Mouse (Mus musculus) kidney, adult 9 months (tissue): Measurements from ENCODE around the gene Arid5b.
A peak's percentile ranks its signal among the peaks of the same experiment; 100 is the strongest.

Experiments
- DNase-seq: peaks from one replicate; pipeline ENCODE4 v3.0.0; 2022

The Arid5b gene

DNA sequence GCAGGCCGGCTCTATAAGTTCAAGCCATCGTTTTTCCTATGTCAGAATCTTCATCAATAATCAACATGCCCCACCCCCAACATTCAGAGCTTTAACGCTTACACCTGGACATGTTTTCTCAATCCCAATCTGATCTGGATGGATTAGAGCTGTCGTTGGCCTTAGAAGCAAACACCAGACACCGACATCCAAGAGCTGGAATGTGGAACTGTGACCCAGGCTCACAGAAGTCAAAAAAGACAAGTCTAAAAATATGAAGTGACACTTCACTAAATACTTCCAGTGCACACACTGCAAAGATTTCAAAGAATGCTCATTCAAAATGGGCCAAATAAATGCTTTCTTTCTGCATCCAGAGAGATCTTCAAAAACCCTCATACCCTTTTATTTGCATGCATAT, 144.5 kb downstream of the Arid5b start:
- DNase-seq: no peak

DNA sequence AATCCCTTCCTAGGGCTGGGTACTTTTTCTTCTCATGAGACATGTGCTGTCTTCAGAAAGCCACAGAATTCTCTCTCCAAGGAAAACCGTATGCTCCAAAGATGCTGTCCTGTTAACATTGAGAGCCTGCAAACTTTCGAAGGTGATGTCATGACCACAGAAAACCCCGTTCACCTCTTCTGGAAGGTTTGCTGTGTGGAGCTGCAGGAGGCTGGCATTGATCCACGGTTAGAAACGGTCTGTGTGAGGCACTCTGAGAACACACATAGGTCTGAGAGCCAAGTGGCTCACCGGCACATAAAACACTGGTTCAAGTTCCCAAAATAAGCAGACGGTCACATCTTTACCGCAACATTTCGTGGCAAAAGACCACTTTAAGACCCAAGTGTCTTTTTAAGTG, 145.9 kb downstream of the Arid5b start:
- DNase-seq: no peak

DNA sequence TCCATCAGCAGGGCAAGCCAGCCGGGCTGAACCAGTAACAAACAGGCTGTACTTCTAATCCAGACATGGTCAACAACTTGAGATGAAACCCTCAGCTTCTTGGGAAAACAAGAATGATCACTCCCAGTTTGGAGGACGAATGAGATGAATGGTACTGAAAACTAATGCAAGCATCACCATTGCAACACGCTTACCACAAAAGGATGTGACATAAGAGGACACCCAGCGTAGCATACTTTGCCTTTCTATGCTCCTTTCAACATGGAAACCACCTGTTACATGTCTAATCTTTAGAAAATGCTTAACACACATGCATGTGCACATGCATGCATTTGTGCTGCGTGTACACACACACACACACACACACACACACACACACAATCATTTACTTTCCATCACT, 146.4 kb downstream of the Arid5b start:
- no peak for DNase-seq

DNA sequence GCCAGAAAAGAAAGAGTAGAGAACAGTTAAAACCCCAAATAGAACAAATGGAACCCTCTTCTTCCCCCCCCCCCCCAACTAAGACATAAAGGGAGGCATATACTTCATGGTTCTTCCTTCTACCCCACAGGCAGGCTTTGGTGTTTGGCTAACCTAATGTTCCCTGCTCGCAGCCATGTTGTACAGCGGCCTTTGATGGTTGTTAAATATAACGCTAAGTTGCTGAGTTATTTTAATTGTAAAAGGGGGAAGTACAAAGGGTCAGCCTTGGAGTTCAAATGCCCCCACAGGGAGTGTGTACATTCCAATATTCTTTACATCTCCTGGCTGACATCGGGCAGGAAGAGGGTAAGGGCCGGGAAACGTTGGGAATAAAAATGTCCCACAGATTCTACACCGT, 148.9 kb downstream of the Arid5b start:
- no peak for DNase-seq

DNA sequence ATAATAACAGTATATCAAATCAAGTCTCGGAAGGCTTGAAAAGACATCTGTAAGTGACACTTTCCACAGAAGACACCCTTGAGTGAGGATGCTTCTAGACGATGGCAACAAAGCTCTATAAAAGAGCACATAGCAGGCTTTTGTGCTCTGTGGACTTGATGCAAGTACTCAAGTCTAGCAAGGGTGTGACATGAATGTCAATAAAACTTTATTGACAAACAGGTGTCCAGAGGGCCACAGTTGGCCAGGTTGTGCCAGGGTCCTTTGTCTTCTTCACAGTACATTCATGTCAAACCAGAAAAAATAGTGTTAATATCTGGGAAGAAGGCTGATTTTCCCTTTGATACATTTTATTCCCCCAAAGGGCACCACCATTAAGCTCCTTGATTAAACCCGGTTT, 149.5 kb downstream of the Arid5b start:
- DNase-seq: no peak

DNA sequence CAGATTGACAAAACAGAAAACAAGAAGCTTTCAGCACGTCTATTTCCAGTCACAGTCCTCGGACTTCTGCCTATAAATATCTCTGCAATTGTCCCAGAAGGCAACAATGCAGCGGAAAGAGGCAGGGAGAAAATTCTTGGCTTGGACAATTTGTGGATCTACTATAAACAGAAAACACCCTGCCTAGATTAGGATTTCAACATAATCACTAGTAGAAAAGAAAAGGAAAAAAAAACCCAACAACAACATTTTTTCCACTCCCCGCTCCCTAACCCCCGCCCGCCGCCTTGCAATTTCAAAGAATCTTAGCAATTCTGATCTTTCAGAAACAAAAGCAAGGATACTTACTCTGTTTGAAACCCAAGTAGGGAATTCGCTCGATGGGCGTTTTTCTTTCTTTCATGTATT, 150.1 kb downstream of the Arid5b start:
- DNase-seq: peak; percentile 54

DNA sequence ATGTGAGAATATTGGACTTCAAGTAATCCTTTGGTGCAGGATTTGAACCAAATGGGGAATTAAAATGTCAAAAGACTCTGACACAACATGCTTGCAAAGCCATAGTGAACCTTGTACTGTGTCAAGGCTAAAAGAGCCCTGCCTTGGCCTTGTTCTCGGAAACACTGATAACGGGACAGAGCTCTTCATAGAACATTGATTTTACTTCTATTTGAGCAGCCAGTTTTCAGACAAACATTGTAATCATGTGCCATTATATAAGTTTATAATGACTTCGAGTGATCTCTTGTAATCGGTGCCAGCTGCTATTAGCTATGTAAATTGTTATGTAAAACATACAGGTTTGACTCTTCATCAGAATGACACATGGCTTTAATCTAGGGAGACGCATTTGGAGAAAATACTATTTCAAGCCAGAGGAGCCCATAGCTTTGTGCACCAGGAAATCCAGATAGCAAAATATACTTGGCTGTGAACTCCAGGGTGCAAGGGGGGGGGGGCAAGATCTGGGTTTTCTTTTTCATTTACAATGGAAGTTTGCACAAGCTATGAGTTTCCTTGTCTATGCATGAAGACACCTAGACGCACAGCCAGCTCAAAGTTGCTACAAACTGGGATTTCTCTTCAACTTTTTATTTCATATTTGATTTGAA, 150.8 kb downstream of the Arid5b start:
- no peak for DNase-seq

DNA sequence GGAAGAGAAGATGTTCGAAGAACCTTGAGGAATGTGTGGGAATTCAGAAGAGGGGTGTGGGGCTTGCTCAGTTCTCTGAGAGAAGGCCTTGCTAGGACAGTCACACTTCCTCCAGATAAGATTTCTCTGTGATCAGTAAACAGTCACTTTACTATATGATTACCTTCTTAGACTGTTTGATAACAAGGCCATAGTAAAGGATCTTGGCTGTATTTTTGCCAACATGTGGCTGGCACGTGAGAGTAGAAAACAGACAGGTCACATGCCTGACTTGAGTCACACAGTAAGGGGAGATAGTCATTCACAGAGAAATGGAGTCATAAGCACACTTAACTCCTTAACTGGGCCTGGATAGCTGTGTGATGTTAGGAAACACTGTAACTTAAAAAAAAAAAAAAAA, 151.4 kb downstream of the Arid5b start:
- no peak for DNase-seq

DNA sequence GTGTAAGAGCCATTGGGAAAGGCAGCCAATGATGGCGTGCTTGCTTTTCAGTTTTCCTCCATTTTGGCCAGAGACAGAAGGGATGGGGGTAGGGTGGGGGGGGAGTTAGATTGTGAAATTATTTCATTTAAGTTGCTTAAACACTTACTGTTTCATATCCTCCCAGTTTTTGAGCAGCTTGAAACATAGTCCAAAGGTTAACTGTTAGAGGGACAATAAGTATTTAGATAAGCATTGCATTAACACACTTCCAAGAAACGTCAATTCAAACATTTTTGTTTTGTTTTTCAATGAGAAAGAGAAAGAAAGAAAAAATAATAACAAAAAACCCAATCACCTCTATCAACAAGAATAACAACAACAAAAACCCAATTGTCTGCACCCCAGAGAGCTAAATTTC, 152.0 kb downstream of the Arid5b start:
- no peak for DNase-seq

DNA sequence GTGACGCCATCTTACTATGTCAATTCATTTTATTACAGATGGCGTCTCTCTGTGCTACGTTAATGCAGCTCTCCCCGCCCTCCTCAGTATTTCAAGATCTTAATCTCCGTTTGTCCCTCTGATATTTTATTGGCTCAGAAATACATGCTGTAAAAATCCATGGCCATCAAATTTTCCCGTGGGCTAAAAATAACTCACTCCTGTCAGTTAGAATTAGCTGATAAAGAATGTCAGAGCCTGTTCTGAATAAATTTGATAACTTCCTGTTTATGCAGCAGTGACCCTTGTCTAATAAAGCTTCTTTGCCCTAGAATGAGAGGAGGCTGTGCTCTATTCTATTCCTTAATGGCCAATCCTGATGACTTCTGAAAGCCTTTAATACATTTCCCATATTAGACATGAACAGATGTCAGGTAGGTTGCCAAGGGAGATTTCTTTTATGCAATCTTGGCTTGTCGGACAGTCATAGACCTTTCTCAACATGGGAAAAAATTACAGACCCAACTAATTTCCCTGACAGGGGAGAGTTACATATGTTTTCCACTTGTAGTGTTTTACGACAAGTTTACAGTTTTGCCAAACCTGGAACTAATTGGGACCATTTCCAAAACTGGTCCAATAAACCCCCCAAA, 152.5 kb downstream of the Arid5b start:
- DNase-seq: peak; percentile 46

DNA sequence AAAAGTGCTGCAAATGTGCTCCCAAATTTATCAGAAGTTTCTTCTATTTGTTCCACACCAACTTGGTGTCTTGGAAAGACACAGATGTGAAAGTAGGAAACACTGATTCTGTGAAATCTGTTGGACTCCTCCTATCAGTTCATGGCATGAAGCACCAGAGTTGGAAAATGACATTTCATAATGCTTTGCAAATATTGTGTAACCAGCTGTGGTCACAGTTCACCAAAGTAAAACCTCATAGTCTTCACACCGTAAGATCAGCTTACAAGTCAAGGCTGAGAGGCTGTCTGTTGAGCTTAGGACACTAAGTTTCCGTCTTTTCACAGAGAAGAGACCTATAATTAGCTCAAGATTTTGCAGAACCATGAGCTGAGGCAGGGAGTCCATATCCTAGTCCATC, 153.6 kb downstream of the Arid5b start:
- no peak for DNase-seq

DNA sequence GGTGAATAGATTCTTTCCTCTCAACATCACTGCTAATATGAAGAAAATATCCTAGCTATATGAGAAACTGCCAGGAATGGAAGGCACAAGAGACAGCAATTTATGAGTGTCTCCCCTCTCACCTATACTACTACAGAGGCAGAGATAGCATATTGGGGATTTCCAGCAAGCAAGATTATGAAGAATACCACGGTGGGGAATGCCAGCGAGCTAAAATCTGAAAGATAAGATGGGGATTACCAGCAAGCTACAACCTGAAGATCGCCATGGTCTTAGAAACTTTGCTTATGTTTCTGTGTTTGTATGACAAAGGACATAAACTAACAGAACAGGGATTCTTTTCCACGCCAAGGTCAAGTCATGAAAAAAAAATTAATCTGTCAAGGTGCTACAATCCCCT, 155.1 kb downstream of the Arid5b start:
- DNase-seq: no peak

DNA sequence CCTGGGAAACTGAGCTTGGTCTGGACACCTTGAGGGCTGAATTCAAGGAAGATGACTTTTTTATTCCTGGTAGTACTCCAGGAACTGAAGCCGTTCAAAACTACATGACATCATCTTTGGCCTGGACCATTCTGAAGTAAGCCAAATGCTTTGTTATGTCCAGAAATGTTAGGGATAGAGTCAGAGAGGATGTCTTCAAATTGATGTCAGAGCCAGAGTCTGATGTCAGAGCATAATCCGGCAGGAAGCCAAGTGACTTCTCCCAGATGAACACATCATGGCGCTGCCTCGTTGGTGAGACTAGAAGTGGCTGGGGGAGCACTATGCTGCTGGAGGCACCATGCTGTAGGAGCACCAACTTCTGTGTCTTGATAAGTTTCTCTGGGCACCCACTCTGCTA, 156.6 kb downstream of the Arid5b start:
- no peak for DNase-seq

DNA sequence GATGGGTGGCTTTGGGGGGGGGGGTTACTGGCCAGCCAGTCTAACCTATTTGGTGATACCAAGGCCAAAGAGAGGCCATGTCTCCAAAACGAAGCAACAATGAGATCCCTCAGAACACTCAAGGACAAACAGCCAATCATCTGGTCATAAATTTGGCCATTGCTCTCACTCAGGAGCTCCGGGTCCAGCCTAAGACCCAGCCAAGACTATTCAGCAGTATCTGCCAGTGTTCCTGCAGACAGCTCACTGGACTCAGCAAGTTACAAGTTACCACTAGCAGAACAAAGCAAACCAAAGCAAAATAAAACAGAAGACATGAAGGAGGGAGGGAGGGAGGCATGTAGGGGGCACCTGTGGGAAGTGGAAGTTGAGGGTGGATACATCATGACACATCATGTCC, 157.3 kb downstream of the Arid5b start:
- DNase-seq: no peak

DNA sequence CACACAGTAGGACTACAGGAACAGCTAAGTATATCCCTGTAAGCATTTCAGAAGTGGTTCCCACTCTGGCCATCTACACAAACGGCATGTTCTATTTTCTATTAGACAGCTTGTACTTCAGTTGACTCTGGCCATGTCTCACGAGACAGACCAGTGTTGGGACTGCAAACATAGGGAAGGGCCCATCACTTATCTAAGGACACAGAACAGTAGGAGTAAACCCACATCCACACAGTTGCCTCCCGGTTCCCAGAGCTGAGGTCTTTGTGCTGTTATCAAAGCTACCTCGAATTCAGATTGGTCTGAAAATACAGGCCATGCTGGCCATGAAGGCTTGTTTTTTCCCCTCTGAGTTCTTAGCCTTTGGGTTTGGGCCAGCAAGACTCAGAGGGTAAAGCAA, 158.5 kb downstream of the Arid5b start:
- no peak for DNase-seq

DNA sequence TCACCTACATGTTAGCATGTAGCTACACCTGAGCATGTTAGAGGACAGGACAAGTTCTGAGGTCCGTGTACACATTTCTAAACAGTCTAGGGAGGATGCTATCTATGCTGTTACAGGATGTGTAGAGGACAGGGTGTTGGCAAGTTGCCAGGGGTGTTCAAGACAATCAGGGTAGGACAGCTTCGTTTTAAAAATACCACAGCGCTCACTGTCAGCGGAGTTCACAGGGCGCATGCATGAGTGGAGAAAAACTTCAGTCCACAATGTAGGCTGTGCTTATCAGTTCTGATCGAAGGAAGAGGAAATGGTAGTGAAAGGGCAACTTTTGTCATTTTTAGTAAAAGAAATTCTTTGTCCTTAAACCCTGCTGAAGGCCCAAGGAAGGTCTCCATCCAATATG, 159.3 kb downstream of the Arid5b start:
- no peak for DNase-seq

DNA sequence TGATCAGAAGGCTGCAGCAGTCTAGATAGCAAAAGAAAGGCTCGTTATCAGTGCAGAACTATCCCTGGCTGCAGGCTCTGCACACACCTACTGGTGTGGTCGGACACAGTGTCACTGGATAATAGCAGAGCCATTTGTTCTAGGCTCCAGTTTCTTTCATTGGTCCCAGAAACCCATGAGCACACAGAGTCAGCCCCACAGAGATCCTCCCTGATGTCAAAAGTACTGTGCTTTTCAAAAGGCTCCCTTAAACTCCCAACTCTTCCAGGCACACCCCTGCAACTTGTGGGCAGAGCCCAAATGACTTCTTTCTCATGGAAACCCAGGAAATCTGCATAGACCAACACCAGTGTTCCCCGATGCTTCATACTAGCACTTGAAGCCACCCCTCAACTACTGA, 163.6 kb downstream of the Arid5b start:
- DNase-seq: no peak

DNA sequence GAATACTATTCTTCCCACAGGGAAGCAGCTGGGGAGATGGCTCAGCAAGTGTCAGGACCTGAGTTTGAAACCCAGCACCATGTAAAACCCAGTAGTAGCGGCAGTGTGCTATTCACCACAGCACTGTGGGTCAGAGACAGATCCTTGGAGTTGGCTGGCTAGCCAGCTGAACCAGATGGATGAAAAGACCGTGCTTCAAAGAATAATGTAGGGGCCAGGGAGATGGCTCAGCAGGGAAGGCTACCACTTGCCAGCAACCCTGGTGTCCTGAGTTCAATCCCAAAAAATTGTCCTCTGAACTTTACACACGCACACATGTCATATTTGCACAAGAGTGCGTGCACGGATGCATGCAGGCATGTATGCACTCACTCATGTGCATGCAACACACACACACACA, 164.9 kb downstream of the Arid5b start:
- no peak for DNase-seq

DNA sequence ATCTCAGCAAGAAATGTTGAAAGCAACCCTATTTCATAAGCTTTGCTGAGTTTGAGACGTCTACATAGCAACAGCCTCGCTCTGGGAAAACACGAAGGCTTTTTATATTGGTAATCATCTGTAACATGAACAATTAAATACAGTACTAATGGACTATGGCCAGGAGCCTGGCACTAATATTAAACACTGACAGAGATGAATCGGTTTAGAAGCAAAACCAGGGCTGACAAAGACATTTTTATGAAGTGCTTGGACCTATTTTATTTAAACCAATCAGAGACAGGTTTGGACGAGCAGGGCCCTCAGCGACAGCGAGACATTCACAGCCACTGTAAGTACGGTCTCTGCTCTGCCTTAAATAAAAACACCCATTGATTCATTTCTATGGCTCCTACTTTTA, 165.6 kb downstream of the Arid5b start:
- no peak for DNase-seq

DNA sequence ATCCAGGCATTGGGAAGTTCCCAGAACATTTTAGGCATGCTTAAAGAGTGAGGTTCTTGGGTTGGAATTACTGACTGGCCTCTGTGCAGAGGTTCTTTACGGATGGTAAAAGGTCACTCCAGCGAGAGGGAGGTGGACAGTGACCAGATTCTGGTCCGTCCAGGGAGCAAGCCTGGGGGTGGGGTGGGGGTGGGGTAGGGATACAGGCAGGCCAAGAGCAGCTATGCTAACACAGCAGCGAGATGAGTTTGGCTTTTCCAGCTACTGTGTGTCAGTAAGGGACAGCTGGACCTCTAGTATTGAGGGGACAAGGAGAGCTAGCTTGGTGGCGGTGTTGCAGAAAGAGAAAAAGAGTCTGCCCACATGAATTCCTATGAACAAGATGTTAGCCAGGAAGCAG, 167.9 kb downstream of the Arid5b start:
- DNase-seq: no peak

DNA sequence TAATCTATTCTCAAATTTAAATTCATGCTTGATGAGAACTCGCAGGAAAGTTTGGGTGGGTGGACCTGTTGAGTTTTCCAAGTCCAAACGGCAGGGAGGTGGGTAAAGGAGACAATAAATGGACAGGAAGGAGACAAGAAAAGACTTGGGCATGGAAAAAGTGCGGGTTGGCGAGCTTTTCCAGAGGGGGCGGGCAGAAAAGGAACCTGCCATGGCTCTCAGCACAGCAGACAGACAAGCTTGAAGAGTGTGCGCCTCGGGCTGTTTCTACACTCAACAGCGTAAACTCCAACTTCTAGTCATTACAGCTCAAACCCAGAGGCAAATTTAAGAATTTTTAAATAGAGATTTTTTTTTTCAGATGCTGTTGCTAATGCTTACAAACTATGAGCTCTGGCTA, 168.4 kb downstream of the Arid5b start:
- DNase-seq: no peak

DNA sequence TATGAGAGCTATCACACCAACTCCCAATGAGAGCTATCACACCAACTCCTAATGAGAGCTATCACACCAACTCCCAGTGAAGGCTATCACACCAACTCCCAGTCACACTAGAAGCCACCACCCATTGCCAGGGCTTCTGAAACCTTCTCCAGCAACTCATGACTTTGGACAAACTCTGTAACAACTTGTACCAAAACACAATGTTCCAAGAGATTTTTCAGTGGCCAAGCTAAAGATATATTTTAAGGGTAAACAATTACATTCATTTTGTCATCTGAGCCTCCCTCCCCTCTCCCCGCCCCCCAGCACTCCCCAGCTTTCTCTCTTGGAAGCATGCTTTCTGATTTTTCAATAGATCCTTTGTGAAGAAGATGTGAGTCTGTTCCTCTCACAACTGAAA, 168.9 kb downstream of the Arid5b start:
- DNase-seq: no peak

DNA sequence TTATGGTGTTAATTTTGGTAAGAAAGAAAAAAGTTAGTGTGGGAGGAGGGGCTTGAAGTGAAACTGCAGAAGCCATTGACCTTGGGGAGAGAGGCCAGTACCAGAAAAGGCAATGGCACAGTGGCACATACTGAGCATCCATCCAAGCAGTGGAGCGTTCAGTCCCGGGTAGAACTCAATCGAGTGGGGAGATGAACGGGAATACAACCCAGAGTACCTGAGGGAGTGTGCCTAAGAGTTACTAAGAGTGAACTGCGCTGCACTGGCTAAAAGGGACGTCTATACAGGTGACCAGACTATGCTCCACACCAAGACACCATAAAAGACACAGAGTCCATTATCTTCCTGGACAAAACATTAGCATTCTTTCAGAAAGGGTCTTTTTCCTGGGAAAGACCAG, 170.8 kb downstream of the Arid5b start:
- DNase-seq: no peak

DNA sequence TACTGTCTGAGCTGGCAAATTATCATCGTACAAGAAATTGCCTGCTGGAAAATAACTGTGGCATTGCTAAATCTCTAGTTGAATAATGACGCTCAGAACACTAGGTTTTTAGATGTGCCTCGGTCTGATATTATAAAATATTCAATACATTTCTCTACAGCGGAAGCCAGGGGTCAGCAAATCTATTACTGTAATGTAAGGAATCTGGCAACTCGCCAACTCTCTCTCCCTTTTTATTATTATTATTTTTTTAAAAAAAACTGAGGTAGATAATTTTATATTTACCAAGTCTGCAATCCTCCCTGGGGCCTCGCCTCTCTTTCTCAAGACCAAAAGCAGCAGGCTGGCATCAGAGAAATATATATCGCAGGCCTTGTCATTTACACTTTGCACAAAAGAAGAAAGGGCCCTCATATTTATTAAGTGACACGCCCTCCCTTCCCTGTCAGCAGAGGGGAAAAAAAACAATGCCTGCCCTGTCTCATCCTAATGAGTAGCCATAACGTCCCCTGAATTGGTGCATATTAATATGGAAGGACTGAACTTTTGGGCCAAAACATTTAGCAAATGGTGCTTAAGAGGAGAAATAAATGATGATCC, 172.1 kb downstream of the Arid5b start:
- no peak for DNase-seq
